Mouse (Mus musculus) liver, embryonic 15.5 days (tissue): ENCODE measurements around the gene 1700057G04Rik. TPM values are rescaled to one million over a fixed set of nuclear protein-coding genes. Genes with fewer than 3 reads are reported as not detected.

Experiments used
- ATAC-seq: fragments of 200-750 bp; cut with Nextera tagmentation; 2 replicates; pipeline ENCODE4 v1.8.0; 2017; ENCODE audit warnings: moderate number of reproducible peaks, mild to moderate bottlenecking, moderate library complexity; ENCODE audit not compliant: insufficient read depth
- H3K27ac ChIP-seq: fragments of 300-500 bp; sonication (generic); replicated peaks from 2 replicates; pipeline ENCODE4 v1.5.1; 2015; ENCODE audit warnings: mild to moderate bottlenecking, inconsistent platforms
- H3K27me3 ChIP-seq: fragments of 300-500 bp; sonication (generic); 2 replicates; pipeline ENCODE4 v1.6.1; 2015; ENCODE audit warnings: mild to moderate bottlenecking, inconsistent platforms
- H3K36me3 ChIP-seq: fragments of 300-500 bp; sonication (generic); replicated peaks from 2 replicates; pipeline ENCODE4 v1.6.1; 2015; ENCODE audit warnings: moderate library complexity, mild to moderate bottlenecking, inconsistent platforms
- H3K4me1 ChIP-seq: fragments of 300-500 bp; sonication (generic); replicated peaks from 2 replicates; pipeline ENCODE4 v1.6.1; 2015; ENCODE audit warnings: inconsistent platforms
- H3K4me2 ChIP-seq: fragments of 300-500 bp; sonication (generic); 2 replicates; pipeline ENCODE4 v1.6.1; 2015; ENCODE audit warnings: moderate library complexity, mild to moderate bottlenecking, inconsistent platforms
- H3K4me3 ChIP-seq: fragments of 300-500 bp; sonication (generic); replicated peaks from 2 replicates; pipeline ENCODE4 v1.5.1; 2015; ENCODE audit warnings: mild to moderate bottlenecking, inconsistent platforms
- H3K9ac ChIP-seq: fragments of 300-500 bp; sonication (generic); 2 replicates; pipeline ENCODE4 v1.6.1; 2015; ENCODE audit warnings: moderate library complexity, mild to moderate bottlenecking, inconsistent platforms
- H3K9me3 ChIP-seq: fragments of 300-500 bp; sonication (generic); replicated peaks from 2 replicates; pipeline ENCODE4 v1.6.1; 2016; ENCODE audit warnings: inconsistent platforms
- WGBS: fragments of 180-500 bp; shearing (Covaris S2); methylation state at CpG from one replicate; pipeline ENCODE4 v1.1.7; 2015; ENCODE audit warnings: mixed read lengths; ENCODE audit not compliant: insufficient replicate concordance; 5-methylcytosine and 5-hydroxymethylcytosine counted together
- polyA plus RNA-seq: library from polyadenylated mRNA; unstranded; fragments of >200 nt; fragmentation: Nextera tagmentation; extraction: Ambion mirVana; gene quantifications from 2 replicates; pipeline ENCODE4 v1.2.1, GENCODE M21; 2015

The 1700057G04Rik gene
- polyA plus RNA-seq, 1 experiment from 2014 or later, result not detected

DNA sequence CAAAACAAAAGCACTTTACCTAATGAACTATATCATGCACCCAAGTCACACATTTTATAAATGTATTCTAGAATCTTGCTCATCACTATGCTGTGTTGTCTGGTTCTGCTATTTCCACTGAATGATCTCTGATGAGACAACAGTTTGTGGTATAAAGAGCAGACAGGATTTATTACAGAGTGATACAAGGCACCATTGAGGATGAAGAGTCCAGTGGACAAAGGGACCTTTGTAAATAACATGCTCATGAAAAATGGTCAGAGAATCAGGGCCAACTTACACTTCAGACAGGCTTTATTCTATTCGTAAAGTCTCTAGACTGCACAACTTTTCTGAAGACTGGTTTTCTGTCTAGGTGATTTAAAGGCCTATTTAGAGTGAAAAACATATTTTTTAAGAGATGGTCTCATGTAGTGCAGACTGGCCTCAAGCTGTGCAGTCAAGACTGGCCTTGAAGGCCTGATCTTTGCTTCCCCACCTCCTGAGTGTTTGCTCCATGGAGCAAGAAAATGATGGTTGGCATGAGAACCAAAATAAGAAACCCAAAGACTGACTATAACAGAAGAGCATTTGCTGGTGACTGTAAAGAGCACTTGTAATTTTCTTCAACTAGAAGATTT is 51.6 kb downstream of the 1700057G04Rik start:
- no peak overlapping the region for H3K9ac ChIP-seq
- no peaks in the 10 kb centered on the region for H3K9me3 ChIP-seq
- H3K4me1 ChIP-seq, result no peaks in the 10 kb centered on the region
- H3K27me3 ChIP-seq, result no peaks in the 10 kb centered on the region
- no peak for ATAC-seq
- 55% methylated on average over 1 of the region's 1 CpGs for WGBS
- no peak overlapping the region for H3K27ac ChIP-seq
- H3K4me3 ChIP-seq, result no peak overlapping the region
- no peak overlapping the region for H3K4me2 ChIP-seq
- H3K36me3 ChIP-seq, result no peaks in the 10 kb centered on the region

DNA sequence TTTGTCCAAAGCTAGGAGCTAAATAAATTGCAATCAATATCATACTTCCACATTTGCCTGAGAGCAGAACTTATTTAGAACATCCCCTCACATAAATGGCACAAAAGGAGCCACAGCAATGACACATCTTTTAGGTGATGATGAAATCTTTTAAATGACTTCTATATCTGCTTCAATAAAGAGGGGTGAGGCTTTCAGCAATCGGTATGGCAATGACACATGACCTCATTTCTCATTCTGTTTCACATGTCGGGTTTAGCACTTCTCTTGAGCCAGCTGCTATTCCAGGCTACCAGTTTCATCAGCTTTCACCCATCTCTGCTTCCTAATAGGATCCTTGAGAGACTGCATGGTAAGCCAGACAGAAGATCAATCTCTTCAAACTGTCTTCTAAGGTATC is 54.3 kb downstream of the 1700057G04Rik start:
- H3K36me3 ChIP-seq, result no peaks in the 10 kb centered on the region
- WGBS, result 62% methylated on average over 2 of the region's 2 CpGs
- no peaks in the 10 kb centered on the region for H3K9me3 ChIP-seq
- no peak overlapping the region for H3K9ac ChIP-seq
- H3K4me3 ChIP-seq, result no peak overlapping the region
- H3K4me2 ChIP-seq, result no peak overlapping the region
- H3K4me1 ChIP-seq, result no peaks in the 10 kb centered on the region
- no peaks in the 10 kb centered on the region for H3K27me3 ChIP-seq
- no peak overlapping the region for H3K27ac ChIP-seq
- ATAC-seq, result no peak

- Histone ChIP-seq H3K36me3 (no peaks in the 10 kb centered on the region), H3K27me3 (no peaks in the 10 kb centered on the region), H3K4me2 (no peak overlapping the region), H3K27ac (no peak overlapping the region), H3K9me3 (no peaks in the 10 kb centered on the region), H3K4me1 (no peaks in the 10 kb centered on the region), H3K9ac (no peak overlapping the region), H3K4me3 (no peak overlapping the region)
- no peak for ATAC-seq
Measured at GRCm38 (mm10) chr9:92368920-92369319, 59.7 kb downstream of the 1700057G04Rik start.

- no peaks in the 10 kb centered on the region for H3K9me3 ChIP-seq
- no peak overlapping the region for H3K27ac ChIP-seq
- H3K4me2 ChIP-seq, result no peak overlapping the region
- H3K4me1 ChIP-seq, result 0 out of 2 replicates have a peak, but pooled peaks cover 5% of the 10 kb centered on the region
- H3K4me3 ChIP-seq, result no peak overlapping the region
- no peak overlapping the region for H3K9ac ChIP-seq
- ATAC-seq, result no peak
- 38% methylated on average over 4 of the region's 4 CpGs for WGBS
- H3K27me3 ChIP-seq, result no peaks in the 10 kb centered on the region
- no peaks in the 10 kb centered on the region for H3K36me3 ChIP-seq
Measured at GRCm38 (mm10) chr9:92373896-92374295, 64.7 kb downstream of the 1700057G04Rik start.

DNA sequence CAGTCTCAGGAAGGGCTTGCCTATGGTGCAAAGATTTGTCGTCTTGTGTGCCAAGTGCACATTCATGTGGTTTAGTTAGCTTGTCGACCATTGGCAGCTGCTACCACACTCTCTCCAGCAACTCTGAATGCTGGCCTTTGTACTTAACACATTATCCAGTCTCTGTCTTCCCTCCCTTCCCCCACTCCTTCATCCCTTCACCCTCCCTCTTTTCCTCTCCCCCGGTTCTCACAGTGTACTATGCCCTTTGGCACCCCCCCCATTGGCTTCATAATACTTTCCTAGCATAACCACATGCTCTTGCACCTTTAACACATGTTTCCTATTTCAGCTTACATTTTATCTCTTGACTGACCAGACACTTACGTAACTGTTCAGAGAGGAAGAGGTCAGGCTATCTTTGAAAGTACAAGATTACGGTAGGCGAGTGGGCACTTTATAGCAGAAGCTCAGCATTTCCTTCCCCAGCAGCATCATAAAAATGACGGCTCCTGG is 65.6 kb downstream of the 1700057G04Rik start:
- Histone ChIP-seq H3K9ac (no peak overlapping the region), H3K4me2 (no peak overlapping the region), H3K36me3 (no peaks in the 10 kb centered on the region), H3K27ac (no peak overlapping the region), H3K4me1 (0 out of 2 replicates have a peak, but pooled peaks cover 5% of the 10 kb centered on the region), H3K9me3 (no peaks in the 10 kb centered on the region), H3K4me3 (no peak overlapping the region), H3K27me3 (no peaks in the 10 kb centered on the region)
- peak; percentile 52 for ATAC-seq
- WGBS, result 15% methylated on average over 7 of the region's 7 CpGs

DNA sequence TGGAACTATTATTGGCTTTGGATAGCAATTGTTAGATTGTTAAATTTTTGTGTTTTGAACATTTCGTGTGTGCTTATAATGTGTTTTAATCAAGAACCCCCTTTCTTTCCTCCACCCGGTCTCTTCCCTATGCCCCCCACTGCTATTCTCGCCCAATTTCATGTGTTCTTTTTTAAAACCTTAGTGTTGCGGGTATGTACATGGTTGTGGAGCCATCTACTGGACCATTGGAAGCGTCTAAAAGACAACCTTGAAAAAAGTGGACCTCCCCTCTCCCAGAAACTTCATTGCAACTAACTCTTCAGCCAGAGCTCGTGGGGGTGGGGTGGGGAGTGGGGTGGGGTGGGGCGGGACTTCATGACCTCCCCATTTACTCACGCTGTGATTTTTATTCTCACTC is 66.2 kb downstream of the 1700057G04Rik start:
- H3K4me3 ChIP-seq, result no peak overlapping the region
- H3K4me1 ChIP-seq, result 0 out of 2 replicates have a peak, but pooled peaks cover 5% of the 10 kb centered on the region
- H3K36me3 ChIP-seq, result no peaks in the 10 kb centered on the region
- no peaks in the 10 kb centered on the region for H3K9me3 ChIP-seq
- no peak for ATAC-seq
- no peak overlapping the region for H3K27ac ChIP-seq
- no peaks in the 10 kb centered on the region for H3K27me3 ChIP-seq
- no peak overlapping the region for H3K9ac ChIP-seq
- whole genome bisulfite sequencing, result 40% methylated on average over 8 of the region's 8 CpGs
- H3K4me2 ChIP-seq, result no peak overlapping the region

- Histone ChIP-seq H3K27me3 (no peaks in the 10 kb centered on the region), H3K27ac (no peak overlapping the region), H3K36me3 (no peaks in the 10 kb centered on the region), H3K4me3 (no peak overlapping the region), H3K9ac (no peak overlapping the region), H3K4me1 (0 out of 2 replicates have a peak, but pooled peaks cover 5% of the 10 kb centered on the region), H3K9me3 (no peaks in the 10 kb centered on the region), H3K4me2 (no peak overlapping the region)
- no peak for ATAC-seq
- WGBS, result 58% methylated on average over 1 of the region's 1 CpGs
Measured at GRCm38 (mm10) chr9:92377967-92378366, 68.8 kb downstream of the 1700057G04Rik start.

DNA sequence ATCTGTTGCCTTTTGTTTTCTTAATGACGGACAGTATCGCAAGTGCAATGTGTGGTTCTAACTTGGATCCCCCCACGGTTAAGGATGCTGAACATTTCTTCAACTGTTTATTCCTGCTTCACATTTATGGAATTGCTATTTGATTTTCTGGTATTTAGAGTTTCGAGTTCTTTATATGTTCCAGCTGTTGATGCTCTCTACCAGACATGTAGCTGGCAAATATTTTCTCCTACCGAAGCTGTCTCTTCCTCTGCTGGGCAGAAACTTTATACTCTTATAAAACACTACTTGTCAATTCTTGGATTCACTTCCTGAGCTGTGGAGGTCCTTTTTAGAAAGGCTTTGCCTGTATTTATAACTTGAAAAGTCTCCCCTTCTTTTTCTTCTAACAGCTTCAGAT is 70.1 kb downstream of the 1700057G04Rik start:
- Histone ChIP-seq H3K9me3 (no peaks in the 10 kb centered on the region), H3K4me1 (0 out of 2 replicates have a peak, but pooled peaks cover 5% of the 10 kb centered on the region), H3K4me3 (no peak overlapping the region), H3K4me2 (no peak overlapping the region), H3K27me3 (no peaks in the 10 kb centered on the region), H3K27ac (no peak overlapping the region), H3K9ac (no peak overlapping the region), H3K36me3 (no peaks in the 10 kb centered on the region)
- no peak for ATAC-seq
- WGBS, result 60% methylated on average over 5 of the region's 5 CpGs

DNA sequence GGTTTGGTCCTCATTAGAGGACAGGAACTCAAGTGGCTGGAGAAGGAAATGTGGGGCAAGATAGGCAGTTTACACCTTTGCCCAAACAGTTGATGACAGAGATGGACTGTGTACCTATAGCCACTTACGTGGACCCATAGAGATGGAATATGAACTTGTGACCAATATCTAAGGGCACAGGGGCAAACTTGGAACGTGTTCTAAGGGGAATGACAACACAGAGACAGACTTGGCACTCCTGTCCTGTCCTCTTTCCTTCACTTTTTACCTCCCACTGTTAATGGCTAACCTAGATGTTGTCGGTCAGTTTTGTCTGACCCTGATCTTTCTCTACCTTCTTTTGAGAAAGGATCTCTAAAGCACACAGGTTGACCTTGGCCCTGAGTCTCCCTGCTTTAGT is 74.2 kb downstream of the 1700057G04Rik start:
- Histone ChIP-seq H3K27me3 (no peaks in the 10 kb centered on the region), H3K4me3 (no peak overlapping the region), H3K4me1 (no peaks in the 10 kb centered on the region), H3K9me3 (no peaks in the 10 kb centered on the region), H3K9ac (no peak overlapping the region), H3K4me2 (no peak overlapping the region), H3K36me3 (no peaks in the 10 kb centered on the region), H3K27ac (no peak overlapping the region)
- 60% methylated on average over 3 of the region's 3 CpGs for WGBS
- no peak for ATAC-seq

DNA sequence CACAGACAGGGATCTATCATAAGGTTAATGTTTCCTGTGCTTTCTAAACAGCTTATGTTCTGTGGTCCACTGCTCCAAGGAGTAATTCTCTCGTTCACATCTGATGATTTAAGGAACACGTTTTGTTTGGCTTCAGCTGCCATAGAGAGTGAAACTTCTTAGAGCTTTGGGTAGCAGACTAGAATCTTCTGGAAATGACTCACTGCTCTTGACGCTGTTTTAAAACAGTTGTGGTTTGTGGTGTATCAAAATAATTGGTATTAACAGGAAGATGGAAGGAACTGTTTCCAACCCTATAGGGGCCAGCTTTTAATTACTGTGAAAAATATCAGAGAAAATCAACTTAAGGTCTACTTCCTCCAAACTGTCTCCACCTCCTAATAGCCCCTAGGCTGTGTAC is 75.2 kb downstream of the 1700057G04Rik start:
- no peak for ATAC-seq
- WGBS, result 23% methylated on average over 3 of the region's 3 CpGs
- no peaks in the 10 kb centered on the region for H3K27me3 ChIP-seq

GRCm38 (mm10) chr9:92385831-92386230 is 76.7 kb downstream of the 1700057G04Rik start:
- Histone ChIP-seq H3K9me3 (no peaks in the 10 kb centered on the region), H3K4me2 (no peak overlapping the region), H3K9ac (no peak overlapping the region), H3K27me3 (no peaks in the 10 kb centered on the region), H3K36me3 (no peaks in the 10 kb centered on the region), H3K27ac (no peak overlapping the region), H3K4me1 (no peaks in the 10 kb centered on the region), H3K4me3 (no peak overlapping the region)
- ATAC-seq, result no peak
- 71% methylated on average over 1 of the region's 1 CpGs for WGBS

More for the DNA sequence above, 75.2 kb downstream of the 1700057G04Rik start:
- Histone ChIP-seq H3K9ac (no peak overlapping the region), H3K36me3 (no peaks in the 10 kb centered on the region), H3K9me3 (no peaks in the 10 kb centered on the region), H3K4me2 (no peak overlapping the region), H3K27ac (no peak overlapping the region), H3K4me3 (no peak overlapping the region), H3K4me1 (no peaks in the 10 kb centered on the region)

GRCm38 (mm10) chr9:92386871-92387270 is 77.7 kb downstream of the 1700057G04Rik start:
- H3K9ac ChIP-seq, result no peak overlapping the region
- H3K9me3 ChIP-seq, result no peaks in the 10 kb centered on the region
- no peaks in the 10 kb centered on the region for H3K27me3 ChIP-seq
- H3K4me2 ChIP-seq, result no peak overlapping the region
- no peaks in the 10 kb centered on the region for H3K4me1 ChIP-seq
- H3K27ac ChIP-seq, result no peak overlapping the region
- no peaks in the 10 kb centered on the region for H3K36me3 ChIP-seq
- ATAC-seq, result no peak
- 41% methylated on average over 1 of the region's 1 CpGs for WGBS
- H3K4me3 ChIP-seq, result no peak overlapping the region
